Mouse (Mus musculus) intestine, postnatal 0 days (tissue): Measurements from ENCODE around the gene A630095N17Rik. TPM values are rescaled to one million over a fixed set of nuclear protein-coding genes. Genes with fewer than 3 reads are reported as not detected.

Experiments
- ATAC-seq: fragments of 200-750 bp; cut with Nextera tagmentation; 2 replicates; pipeline ENCODE4 v1.8.0; 2017; ENCODE audit warnings: mild to moderate bottlenecking, moderate TSS enrichment, moderate library complexity
- H3K27ac ChIP-seq: fragments of 300-500 bp; sonication (generic); 2 replicates; pipeline ENCODE4 v1.5.1; 2014; ENCODE audit warnings: mild to moderate bottlenecking, low read depth, low read length, moderate library complexity
- H3K27me3 ChIP-seq: fragments of 300-500 bp; sonication (generic); replicated peaks from 2 replicates; pipeline ENCODE4 v1.6.1; 2014; ENCODE audit warnings: low read length, mixed read lengths; ENCODE audit not compliant: control insufficient read depth, insufficient read depth
- H3K36me3 ChIP-seq: fragments of 300-500 bp; sonication (generic); 2 replicates; pipeline ENCODE4 v1.6.1; 2014; ENCODE audit warnings: mild to moderate bottlenecking, moderate library complexity; ENCODE audit not compliant: control insufficient read depth, insufficient read depth
- H3K4me1 ChIP-seq: fragments of 300-500 bp; sonication (generic); replicated peaks from 2 replicates; pipeline ENCODE4 v1.6.1; 2014; ENCODE audit warnings: antibody characterized with exemption, low read length, mixed read lengths; ENCODE audit not compliant: control insufficient read depth, insufficient read depth
- H3K4me2 ChIP-seq: fragments of 300-500 bp; sonication (generic); replicated peaks from 2 replicates; pipeline ENCODE4 v1.6.1; 2014; ENCODE audit warnings: low read depth, mild to moderate bottlenecking, moderate library complexity
- H3K4me3 ChIP-seq: fragments of 300-500 bp; sonication (generic); 2 replicates; pipeline ENCODE4 v1.5.1; 2014; ENCODE audit warnings: low read depth, low read length
- H3K9ac ChIP-seq: fragments of 300-500 bp; sonication (generic); 2 replicates; pipeline ENCODE4 v1.6.1; 2014; ENCODE audit warnings: mild to moderate bottlenecking, low read depth, low read length
- H3K9me3 ChIP-seq: fragments of 300-500 bp; sonication (generic); 2 replicates; pipeline ENCODE4 v1.6.1; 2016; ENCODE audit warnings: mixed run types; ENCODE audit not compliant: control insufficient read depth
- CTCF ChIP-seq: sonication (generic); IDR thresholded peaks from 2 replicates; pipeline ENCODE4 v1.5.1; 2016; ENCODE audit warnings: low read depth, mild to moderate bottlenecking, control low read depth, antibody characterized with exemption, moderate library complexity
- WGBS: fragments of 180-500 bp; shearing (Covaris S2); extraction: QIAGEN DNeasy Blood & Tissue Kit; methylation state at CpG from one replicate; pipeline ENCODE4 v1.1.7; 2014; 5-methylcytosine and 5-hydroxymethylcytosine counted together
- polyA plus RNA-seq: library from polyadenylated mRNA; unstranded; fragments of >200 nt; fragmentation: Nextera tagmentation; extraction: Ambion mirVana; gene quantifications from 2 replicates; pipeline ENCODE4 v1.2.1, GENCODE M21; 2015

Gene A630095N17Rik
- polyA plus RNA-seq = not detected in 2 replicates

DNA sequence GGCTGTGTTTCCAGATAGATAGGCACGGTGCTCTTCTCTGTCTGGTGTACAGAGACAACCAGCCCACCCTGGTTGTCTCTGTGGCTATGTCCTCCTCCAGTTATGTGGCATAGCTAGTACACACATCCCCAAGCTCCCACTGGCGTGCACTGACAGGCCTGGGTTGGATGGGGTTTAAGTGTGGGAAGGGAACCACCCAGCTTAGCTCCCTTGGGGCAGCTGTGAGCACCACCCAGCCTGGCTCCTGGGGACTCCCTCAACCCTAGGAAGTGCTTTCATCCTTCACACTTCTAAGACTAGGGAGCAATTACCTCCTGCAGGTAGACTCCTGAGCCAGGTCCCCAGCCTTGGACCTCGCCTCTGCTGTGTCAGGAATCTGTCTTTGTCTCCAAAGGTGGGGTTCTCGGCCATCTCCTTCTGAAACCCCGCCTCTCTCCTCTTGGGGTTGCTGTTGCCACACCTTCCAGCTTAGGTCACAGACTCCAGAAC is at the start of gene A630095N17Rik:
Gene A630095N17Rik (minus strand): TSS at position 439 of the 489 bp plus-strand sequence.
- ATAC-seq = no peak
- no peak within 1 kb of the TSS for H3K27ac ChIP-seq
- WGBS = 62% methylated on average over 5 of the region's 5 CpGs
- H3K27me3 ChIP-seq = no peaks in the 10 kb centered on the region
- no peak for TF ChIP-seq CTCF
- no peak within 1 kb of the TSS for H3K4me2 ChIP-seq
- no peak within 1 kb of the TSS for H3K4me3 ChIP-seq
- no peak within 1 kb of the TSS for H3K9ac ChIP-seq
- no peaks in the 10 kb centered on the region for H3K9me3 ChIP-seq
- no peaks in the 10 kb centered on the region for H3K36me3 ChIP-seq
- no peaks in the 10 kb centered on the region; the same call in 1 of the 2 replicates for H3K4me1 ChIP-seq

DNA sequence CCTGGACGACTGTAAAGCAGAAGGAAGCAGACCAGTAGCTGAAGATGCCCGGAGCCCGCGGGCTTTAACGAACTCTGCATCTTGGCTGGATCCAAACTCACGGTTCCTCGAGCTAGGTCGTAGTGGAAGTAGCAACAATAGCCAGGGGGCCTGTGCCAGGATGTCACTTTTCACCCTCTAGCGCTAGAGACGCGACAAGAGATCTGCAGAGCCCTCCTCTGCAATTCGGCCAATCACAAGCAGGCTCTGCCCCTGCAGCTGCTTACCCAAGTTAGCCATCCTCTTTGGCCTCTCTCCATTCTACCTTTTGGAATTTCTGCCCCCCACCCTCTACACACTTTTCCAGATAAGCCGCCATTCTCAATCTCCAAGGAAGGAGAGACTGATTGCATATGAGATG is 46.3 kb upstream of the A630095N17Rik start, which contains the start of gene Resp18:
Gene Resp18 (minus strand): TSS at position 188 of the 400 bp plus-strand sequence.
- no peaks in the 10 kb centered on the region for H3K9me3 ChIP-seq
- H3K27me3 ChIP-seq = peaks cover 15% of the 10 kb centered on the region
- no peak within 1 kb of the TSS for H3K4me3 ChIP-seq
- no peak within 1 kb of the TSS for H3K27ac ChIP-seq
- no peak within 1 kb of the TSS for H3K4me2 ChIP-seq
- no peaks in the 10 kb centered on the region for H3K4me1 ChIP-seq
- no peak for ATAC-seq
- WGBS = 10% methylated on average over 13 of the region's 13 CpGs
- TF ChIP-seq CTCF = no peak
- H3K36me3 ChIP-seq = no peaks in the 10 kb centered on the region
- no peak within 1 kb of the TSS for H3K9ac ChIP-seq

DNA sequence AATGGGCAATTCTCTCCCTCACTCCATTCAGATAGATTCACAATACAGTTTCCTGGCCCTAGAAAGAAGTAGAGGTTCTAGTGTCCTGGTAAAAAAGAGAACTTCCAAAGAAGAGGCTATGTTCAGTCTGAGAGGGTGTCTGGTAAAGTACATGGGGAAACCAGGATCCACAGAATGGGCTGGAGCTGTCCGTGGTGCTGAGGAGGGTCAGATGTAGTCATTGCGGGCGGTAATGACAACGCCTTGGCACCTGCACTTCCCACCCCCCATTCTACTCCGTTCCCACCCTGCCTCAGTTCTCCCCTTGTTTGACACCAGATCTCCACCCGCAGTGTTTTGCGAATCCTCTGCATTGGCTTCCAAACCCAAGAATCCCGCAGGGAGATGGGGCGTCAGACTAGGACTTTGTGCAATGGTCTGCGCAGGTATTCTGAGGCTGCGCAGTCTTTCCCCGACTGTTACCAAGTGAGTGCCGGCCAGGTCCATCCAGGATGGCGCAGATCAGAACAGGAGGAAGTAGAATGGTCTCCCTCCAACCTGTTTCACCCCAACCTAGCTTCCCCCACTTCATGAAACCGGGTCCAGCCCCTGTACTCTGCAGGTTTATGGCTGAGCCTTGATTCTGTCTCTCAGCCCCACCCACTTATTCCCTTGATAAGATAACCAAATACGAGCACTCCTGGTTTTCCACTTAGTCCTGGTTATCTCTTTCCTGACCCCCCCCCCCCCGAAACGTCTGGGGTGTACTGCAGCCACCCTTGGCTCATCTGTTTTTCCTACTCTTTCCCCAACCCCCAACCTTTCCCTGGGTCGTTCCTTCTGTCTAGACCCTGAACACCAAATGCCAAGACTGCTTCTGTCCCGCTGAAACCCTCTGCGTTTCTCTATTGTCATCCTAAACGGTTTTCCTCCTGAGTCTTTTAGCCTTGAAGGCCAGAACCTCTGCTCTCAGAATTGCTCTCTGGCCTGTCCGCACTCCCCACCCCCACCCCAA is 45.6 kb upstream of the A630095N17Rik start:
- H3K9ac ChIP-seq = no peak overlapping the region
- no peaks in the 10 kb centered on the region for H3K9me3 ChIP-seq
- no peaks in the 10 kb centered on the region for H3K36me3 ChIP-seq
- TF ChIP-seq CTCF = no peak
- no peaks in the 10 kb centered on the region for H3K4me1 ChIP-seq
- peaks cover 15% of the 10 kb centered on the region for H3K27me3 ChIP-seq
- no peak overlapping the region for H3K4me3 ChIP-seq
- no peak overlapping the region for H3K27ac ChIP-seq
- no peak for ATAC-seq
- H3K4me2 ChIP-seq = no peak overlapping the region
- 6% methylated on average over 23 of the region's 23 CpGs for WGBS

DNA sequence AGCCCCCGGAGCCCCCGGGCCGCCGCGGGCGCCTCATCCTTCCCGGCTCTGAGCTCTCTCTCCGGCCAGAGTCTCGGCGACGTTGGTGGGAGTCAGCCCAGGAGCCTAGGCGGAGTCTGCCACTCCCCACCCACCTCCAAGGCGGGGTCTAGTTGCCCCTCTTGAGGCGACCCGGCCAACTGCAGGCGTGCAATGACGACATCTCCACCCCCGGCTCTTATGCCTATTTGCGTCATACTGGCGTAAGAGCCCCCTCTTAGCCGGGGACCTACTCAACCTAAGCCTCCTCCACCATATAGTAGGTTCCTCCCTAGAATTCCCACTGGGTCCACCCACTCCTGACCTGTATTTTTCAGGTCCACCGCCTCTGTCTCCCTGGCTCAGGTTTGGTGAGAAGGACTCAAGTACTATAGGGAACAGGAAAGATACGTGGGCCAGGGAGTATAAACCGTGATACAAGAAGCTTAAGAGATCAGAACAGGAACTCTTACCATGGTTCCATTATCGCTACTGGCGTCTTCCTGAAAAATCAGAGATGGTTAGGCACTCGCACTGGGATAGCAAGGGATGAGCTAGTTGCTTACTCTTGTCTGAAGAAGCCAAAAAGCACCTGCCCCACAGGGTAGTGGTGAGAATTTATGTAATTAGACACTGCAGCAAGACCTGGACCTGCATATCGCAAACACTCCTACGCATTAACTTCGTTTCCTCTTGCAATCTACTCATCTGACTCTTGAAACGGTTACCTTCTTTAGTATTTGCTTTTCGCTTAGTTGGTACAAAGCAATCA is 32.4 kb upstream of the A630095N17Rik start, which contains the start of gene Ptprn:
Gene Ptprn (minus strand): TSS at position 412 of the 790 bp plus-strand sequence.
- no peak within 1 kb of the TSS for H3K27ac ChIP-seq
- TF ChIP-seq CTCF = no peak
- 12% methylated on average over 31 of the region's 32 CpGs for WGBS
- H3K4me3 ChIP-seq = peak within 1 kb of the TSS; percentile 11; the same call in 1 of the 2 replicates
- no peak within 1 kb of the TSS for H3K4me2 ChIP-seq
- H3K9ac ChIP-seq = no peak within 1 kb of the TSS
- H3K27me3 ChIP-seq = peaks cover 40% of the 10 kb centered on the region
- no peak for ATAC-seq
- no peaks in the 10 kb centered on the region for H3K9me3 ChIP-seq
- H3K4me1 ChIP-seq = no peaks in the 10 kb centered on the region
- no peaks in the 10 kb centered on the region for H3K36me3 ChIP-seq

DNA sequence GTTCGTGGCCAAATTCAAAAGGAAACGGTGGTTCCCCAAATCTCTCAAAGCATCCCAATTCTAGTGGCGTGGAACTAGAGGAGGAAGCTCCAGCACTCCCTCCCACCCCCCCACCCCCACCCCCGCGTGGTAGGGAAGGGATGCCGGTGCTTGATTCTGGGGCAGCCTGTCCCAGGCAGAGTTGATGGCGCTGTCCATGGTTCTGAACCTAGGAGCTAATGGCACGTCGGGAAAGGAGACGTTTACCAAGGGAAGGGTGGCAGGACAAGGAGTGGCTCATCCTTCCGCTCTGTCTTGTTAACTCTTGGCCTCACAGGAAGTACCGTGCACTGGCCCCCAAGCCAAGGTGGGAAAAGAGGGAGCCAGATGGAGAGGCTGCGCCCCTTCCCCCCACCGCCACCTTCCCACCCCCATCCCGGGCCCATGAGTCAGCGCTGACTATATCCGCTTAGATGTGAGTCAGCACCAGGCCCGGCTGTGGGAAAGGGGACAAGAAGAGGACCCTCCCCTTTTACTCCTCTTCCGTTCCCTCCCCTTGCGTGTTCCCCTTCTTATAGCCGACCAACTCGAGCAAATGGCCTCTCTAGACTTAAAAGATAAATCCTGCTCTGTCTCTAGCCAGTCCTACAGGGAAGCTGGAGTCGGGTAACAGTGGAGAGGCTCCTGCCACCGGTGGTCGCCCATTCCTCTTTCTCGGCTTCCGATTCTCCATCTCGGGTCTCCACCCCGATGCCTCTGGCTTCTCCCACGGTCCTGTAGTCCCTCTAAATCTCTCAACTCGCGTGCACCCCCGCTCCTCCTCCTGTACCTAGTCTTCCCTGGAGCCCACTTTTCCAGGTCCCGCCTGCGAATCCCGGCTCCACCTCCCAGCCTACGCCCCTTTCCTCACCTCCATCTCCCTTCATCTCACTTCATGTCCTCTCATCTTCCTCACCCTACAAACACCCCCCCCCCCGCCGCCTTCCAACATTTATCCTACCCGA is 31.4 kb upstream of the A630095N17Rik start:
- WGBS = 2% methylated on average over 39 of the region's 40 CpGs
- H3K4me2 ChIP-seq = 0 out of 2 replicates have a peak overlapping the region, but pooled peaks have one; percentile 6
- H3K36me3 ChIP-seq = no peaks in the 10 kb centered on the region
- H3K27ac ChIP-seq = no peak overlapping the region
- no peak for TF ChIP-seq CTCF
- no peak overlapping the region; the same call in 1 of the 2 replicates for H3K4me3 ChIP-seq
- H3K9me3 ChIP-seq = no peaks in the 10 kb centered on the region
- H3K4me1 ChIP-seq = no peaks in the 10 kb centered on the region
- peaks cover 37% of the 10 kb centered on the region for H3K27me3 ChIP-seq
- ATAC-seq = peak; percentile 16; the same call in 1 of the 2 replicates
- H3K9ac ChIP-seq = no peak overlapping the region
